Mouse (Mus musculus): ENCODE results near the gene Golph3l. TPM values are rescaled to one million over a fixed set of nuclear protein-coding genes. Genes with fewer than 3 reads are reported as not detected.
"Not testable (repeated sequence)": the region's sequence is repeated elsewhere in the genome, so short reads cannot be mapped to it uniquely, and the experiment has no call there.

Golph3l gene
- polyA plus RNA-seq, 1 experiment = 20.4 TPM

DNA sequence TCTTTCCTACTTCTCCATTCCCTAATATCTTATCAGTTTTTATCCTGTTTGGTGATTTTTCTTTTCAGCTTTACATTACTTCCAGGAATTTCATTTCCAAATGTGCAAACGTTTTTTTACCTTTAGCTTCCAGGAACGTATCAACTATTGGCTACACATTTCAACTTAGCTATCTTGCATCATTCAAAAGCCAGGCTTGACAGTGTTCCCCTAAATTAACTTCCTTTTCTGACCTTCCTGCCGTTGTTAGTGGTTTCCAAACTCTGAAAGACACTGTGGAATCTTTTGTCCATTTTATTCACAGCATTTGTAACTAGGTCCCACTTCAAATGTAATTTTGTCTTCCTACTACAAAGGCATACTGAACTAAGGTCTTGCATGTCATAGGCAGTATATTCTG lies 20.5 kb downstream of the Golph3l start:
- Histone ChIP-seq H3K27ac (replicated peaks; ENCODE audit: low read depth, low read length) (no peak overlapping the region), H3K4me3 (ENCODE audit: insufficient read depth, low read depth, low read length) (no peak overlapping the region), H3K4me1 (ENCODE audit: control insufficient read depth, insufficient read depth, insufficient read length, low read length) (no peaks in the 10 kb centered on the region)

DNA sequence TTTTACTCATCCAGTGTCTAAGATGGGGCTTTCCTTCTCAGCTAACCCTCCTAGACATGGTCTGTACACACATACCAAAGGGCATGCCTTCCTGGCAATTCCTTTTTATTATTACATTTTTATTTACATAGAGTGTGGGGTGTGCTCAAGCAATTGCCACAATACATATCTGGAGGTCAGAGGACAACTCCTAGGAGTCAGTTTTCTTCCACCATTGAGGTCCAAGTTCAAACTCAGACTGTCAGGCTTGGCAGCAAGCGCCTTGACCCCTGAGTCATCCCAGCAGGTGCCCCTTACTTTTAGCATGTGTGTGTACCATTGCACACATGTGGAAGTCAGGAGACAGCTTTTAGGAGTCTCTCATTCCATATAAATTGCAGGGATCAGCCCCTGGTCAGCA lies 25.3 kb downstream of the Golph3l start:
- Histone ChIP-seq H3K4me1 (ENCODE audit: control insufficient read depth, insufficient read depth, insufficient read length, low read length) (no peaks in the 10 kb centered on the region), H3K27ac (replicated peaks; ENCODE audit: low read depth, low read length) (no peak overlapping the region), H3K4me3 (ENCODE audit: insufficient read depth, low read depth, low read length) (no peak overlapping the region)

DNA sequence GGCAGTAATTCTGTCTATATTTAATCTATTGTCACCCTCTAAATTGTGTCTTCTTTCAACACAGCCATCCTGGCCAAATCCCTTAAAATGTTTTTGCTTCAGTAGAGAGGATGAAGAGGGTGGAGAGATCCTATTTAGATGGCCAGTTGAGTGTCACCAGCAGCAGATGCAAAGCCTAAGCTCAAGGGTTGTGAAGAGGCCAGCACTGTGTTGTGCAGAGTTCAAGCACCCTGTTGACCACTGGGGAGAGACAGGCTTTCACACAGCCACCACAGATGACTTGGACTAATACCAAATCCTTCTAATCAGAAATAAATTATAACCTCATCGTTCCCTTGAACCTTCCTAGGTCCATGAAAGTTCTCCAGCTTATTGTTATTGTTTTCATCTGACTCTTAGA lies 29.8 kb downstream of the Golph3l start:
- H3K4me1 ChIP-seq (ENCODE audit: control insufficient read depth, insufficient read depth, insufficient read length, low read length) = no peaks in the 10 kb centered on the region
- H3K27ac ChIP-seq (replicated peaks; ENCODE audit: low read depth, low read length) = no peak overlapping the region
- no peak overlapping the region for H3K4me3 ChIP-seq (ENCODE audit: insufficient read depth, low read depth, low read length)

DNA sequence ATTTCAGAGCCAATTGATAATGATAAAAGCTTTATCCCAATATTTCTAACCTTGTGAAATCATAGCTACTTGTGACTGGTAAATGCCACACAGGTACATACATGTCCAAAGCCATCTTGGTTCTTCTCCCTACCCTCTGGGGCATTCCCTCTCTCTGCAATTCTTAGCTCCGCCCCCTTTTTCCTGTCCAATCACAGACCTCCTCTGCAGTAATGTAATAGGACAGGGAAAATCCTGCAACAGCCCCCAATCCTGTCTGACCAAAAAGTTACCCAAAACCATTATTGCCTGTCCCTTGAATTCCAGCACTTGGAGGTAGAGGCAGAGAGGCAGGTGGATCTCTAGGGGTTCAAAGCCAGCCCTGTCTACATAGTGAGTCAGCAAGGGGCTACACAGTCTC lies 32.5 kb downstream of the Golph3l start:
- Histone ChIP-seq H3K4me3 (ENCODE audit: insufficient read depth, low read depth, low read length) (no peak overlapping the region), H3K4me1 (ENCODE audit: control insufficient read depth, insufficient read depth, insufficient read length, low read length) (0 out of 2 replicates have a peak, but pooled peaks cover 2% of the 10 kb centered on the region), H3K27ac (replicated peaks; ENCODE audit: low read depth, low read length) (no peak overlapping the region)

DNA sequence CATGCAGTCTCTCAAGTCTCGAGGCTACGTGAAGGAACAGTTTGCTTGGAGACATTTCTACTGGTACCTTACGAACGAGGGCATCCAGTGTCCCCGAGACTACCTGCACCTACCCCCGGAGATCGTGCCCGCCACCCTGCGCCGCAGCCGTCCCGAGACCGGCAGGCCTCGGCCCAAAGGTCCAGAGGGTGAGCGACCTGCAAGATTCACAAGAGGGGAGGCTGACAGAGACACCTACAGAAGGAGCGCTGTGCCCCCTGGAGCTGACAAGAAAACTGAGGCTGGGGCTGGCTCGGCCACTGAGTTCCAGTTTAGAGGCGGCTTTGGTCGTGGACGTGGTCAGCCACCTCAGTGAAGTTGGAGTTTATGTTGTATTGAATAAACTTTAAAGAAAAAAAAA lies 33.7 kb downstream of the Golph3l start:
- H3K4me1 ChIP-seq (ENCODE audit: control insufficient read depth, insufficient read depth, insufficient read length, low read length); H3K4me3 ChIP-seq (ENCODE audit: insufficient read depth, low read depth, low read length); H3K27ac ChIP-seq (replicated peaks; ENCODE audit: low read depth, low read length): not testable (repeated sequence)

DNA sequence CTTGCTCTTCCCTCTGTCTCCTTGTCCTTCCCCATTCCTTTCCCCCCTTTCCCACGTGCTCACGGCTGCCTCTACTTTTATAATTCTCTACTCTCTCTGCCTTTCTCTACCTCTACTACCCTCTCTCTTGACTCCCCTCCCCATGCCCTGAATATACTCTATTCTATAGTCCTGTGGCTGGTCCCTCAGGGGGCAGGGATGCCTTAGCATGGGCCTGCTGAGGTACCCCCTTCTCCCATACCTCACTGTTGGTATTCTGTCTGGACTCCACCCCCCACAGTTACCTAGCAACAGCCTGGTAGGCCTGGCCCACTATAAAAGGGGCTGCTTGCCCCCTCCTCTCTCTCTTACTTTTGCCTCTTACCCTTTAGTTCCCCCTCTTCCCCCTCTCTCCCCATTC lies 34.8 kb downstream of the Golph3l start:
- Histone ChIP-seq H3K27ac (replicated peaks; ENCODE audit: low read depth, low read length) (no peak overlapping the region), H3K4me3 (ENCODE audit: insufficient read depth, low read depth, low read length) (no peak overlapping the region), H3K4me1 (ENCODE audit: control insufficient read depth, insufficient read depth, insufficient read length, low read length) (0 out of 2 replicates have a peak, but pooled peaks cover 2% of the 10 kb centered on the region)

DNA sequence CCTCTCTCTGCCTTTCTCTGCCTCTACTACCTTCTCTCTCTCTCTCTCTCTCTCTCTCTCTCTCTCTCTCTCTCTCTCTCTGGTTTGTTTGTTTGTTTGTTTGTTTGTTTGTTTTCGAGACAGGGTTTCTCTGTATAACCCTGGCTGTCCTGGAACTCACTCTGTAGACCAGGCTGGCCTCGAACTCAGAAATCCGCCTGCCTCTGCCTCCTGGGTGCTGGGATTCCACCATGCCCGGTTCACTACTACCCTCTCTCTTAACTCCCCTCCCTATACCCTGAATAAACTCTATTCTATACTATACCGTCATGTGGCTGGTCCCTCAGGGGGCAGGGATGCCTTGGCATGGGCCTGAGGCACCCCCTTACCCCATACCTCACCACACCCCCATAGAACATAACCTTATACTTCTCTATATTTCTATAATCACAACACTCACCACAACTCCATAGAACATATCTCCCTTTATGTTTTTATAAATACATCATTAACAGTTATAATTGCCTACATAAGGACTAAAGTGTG lies 35.3 kb downstream of the Golph3l start:
- not testable (repeated sequence) for H3K4me1 ChIP-seq (ENCODE audit: control insufficient read depth, insufficient read depth, insufficient read length, low read length); H3K4me3 ChIP-seq (ENCODE audit: insufficient read depth, low read depth, low read length); H3K27ac ChIP-seq (replicated peaks; ENCODE audit: low read depth, low read length)

DNA sequence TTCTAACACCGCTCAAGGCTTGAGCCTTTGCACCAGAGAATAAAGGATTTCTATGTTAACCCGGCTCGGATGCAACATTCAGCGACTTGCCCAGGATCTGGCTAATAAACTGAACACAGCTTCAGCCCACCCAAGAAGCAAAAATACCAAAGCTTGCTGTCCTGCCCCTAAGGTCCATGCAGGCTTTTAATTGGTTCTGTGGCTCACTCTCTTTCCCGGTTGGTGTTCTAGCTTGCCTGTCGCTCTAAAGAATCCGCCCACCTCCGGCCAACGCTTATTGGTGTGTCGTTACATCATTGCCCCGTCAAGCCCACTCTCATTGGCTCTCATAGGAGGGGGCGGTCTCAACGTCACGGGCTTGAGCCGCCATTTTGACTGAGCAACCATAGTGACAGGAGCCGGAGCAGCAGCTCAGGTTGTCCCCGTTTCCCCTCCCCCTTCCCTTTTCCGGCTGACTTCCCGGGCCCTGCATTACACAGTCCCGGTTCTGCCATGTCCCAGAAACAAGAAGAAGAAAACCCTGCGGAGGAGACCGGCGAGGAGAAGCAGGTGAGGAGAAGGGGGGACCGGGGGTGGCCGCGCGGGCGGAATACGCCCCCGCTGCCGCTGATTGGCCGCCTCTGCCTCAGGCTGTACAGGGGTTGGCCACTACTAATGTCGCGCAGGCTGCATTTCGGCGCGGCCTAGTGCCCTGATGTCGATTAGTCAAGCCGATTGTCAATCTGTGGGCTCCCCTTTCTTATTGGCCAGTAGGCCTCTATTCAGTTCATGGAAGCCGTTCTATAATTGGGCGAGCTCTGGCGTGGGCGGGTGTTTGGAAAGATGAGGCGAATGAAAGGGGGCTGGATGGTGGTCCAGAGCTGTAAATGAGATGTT lies 36.1 kb downstream of the Golph3l start, which contains the start of gene Ensa:
Gene Ensa (plus strand): TSS at position 366 of the 876 bp plus-strand sequence.
- Histone ChIP-seq H3K27ac (replicated peaks; ENCODE audit: low read depth, low read length) (peak within 1 kb of the TSS; percentile 93), H3K4me3 (ENCODE audit: insufficient read depth, low read depth, low read length) (peak within 1 kb of the TSS; percentile 77), H3K4me1 (ENCODE audit: control insufficient read depth, insufficient read depth, insufficient read length, low read length) (0 out of 2 replicates have a peak, but pooled peaks cover 2% of the 10 kb centered on the region)

DNA sequence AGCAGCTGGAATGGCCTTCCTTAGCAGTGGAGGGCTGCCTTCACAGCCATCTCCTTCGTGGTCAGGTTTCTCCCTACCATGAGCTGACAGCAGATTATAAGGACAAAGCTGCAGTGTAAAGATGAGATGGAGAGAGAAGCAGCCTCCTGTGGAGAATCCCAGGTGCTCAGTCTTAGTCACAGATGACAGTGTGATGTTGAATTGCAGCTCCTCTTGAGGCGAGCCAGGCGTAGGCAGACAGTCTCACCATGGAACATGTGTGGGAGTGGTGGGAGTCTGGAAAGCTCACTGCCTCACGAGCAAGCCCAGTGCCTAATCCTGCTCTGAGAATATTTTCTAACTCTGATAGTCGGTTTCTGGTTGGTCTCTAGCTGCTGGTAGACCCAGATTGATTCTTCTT lies 39.0 kb downstream of the Golph3l start:
- Histone ChIP-seq H3K4me1 (ENCODE audit: control insufficient read depth, insufficient read depth, insufficient read length, low read length) (0 out of 2 replicates have a peak, but pooled peaks cover 2% of the 10 kb centered on the region), H3K4me3 (ENCODE audit: insufficient read depth, low read depth, low read length) (no peak overlapping the region), H3K27ac (replicated peaks; ENCODE audit: low read depth, low read length) (no peak overlapping the region)

DNA sequence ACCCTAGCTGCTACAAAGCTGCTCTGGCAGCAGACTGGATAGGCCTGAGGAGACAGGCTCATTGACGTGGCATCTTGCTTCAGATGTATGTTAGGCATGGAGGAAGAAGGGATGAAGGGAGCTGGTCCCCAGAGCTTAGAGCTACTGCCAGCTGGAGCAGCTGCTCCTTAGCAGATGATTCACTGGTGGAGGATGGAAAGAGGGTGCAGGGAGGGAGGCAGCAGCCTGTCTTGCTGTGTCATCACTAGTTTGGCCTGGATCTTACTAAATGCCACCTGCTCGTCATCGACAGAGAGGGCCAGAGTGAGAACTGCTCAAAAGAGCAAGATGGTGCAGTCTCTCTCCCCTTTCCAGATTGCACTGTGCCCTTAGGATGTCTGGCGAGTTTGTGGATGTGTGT lies 41.0 kb downstream of the Golph3l start:
- 0 out of 2 replicates have a peak, but pooled peaks cover 2% of the 10 kb centered on the region for H3K4me1 ChIP-seq (ENCODE audit: control insufficient read depth, insufficient read depth, insufficient read length, low read length)
- H3K4me3 ChIP-seq (ENCODE audit: insufficient read depth, low read depth, low read length) = no peak overlapping the region
- no peak overlapping the region for H3K27ac ChIP-seq (replicated peaks; ENCODE audit: low read depth, low read length)

DNA sequence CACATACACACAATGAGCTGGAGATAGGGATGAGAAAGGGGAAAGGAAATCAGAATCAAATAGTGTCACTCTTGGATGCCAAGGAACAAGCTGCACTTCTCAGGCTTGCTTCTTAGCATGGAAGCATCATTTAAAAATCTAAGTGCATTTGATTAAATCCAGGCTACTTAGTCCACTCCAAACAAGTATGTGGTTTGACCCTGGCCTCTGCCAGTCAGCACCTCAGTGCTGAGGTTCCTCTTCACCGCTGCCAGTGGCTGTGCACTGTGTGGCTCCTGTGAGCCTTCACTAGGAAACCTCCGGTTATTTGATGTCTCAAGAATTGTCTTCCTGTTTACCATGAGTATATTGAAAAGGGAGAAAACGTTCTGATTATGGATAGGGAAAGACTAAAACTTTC lies 42.1 kb downstream of the Golph3l start:
- Histone ChIP-seq H3K4me1 (ENCODE audit: control insufficient read depth, insufficient read depth, insufficient read length, low read length) (0 out of 2 replicates have a peak, but pooled peaks cover 2% of the 10 kb centered on the region), H3K27ac (replicated peaks; ENCODE audit: low read depth, low read length) (no peak overlapping the region), H3K4me3 (ENCODE audit: insufficient read depth, low read depth, low read length) (no peak overlapping the region)

DNA sequence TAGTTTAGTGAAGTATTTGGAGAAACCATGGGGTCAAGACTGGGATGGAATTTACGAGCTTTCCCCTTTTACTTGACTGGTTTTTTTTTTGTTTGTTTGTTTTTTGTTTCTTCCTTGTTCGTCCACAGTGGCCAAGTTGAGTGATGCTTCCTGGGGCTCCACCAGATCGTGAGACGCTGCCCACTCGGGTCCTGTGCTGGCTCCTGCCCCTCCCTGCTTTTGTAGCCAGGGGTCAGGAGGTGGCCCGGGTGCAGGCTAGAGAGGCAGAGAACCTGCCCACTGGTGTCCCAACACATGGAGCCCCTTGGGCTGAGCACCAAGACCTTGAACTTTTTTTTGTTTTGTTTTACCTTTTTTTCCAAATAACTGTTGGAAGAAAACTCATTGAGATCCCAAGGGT lies 42.6 kb downstream of the Golph3l start:
- no peak overlapping the region for H3K4me3 ChIP-seq (ENCODE audit: insufficient read depth, low read depth, low read length)
- no peaks in the 10 kb centered on the region for H3K4me1 ChIP-seq (ENCODE audit: control insufficient read depth, insufficient read depth, insufficient read length, low read length)
- no peak overlapping the region for H3K27ac ChIP-seq (replicated peaks; ENCODE audit: low read depth, low read length)

DNA sequence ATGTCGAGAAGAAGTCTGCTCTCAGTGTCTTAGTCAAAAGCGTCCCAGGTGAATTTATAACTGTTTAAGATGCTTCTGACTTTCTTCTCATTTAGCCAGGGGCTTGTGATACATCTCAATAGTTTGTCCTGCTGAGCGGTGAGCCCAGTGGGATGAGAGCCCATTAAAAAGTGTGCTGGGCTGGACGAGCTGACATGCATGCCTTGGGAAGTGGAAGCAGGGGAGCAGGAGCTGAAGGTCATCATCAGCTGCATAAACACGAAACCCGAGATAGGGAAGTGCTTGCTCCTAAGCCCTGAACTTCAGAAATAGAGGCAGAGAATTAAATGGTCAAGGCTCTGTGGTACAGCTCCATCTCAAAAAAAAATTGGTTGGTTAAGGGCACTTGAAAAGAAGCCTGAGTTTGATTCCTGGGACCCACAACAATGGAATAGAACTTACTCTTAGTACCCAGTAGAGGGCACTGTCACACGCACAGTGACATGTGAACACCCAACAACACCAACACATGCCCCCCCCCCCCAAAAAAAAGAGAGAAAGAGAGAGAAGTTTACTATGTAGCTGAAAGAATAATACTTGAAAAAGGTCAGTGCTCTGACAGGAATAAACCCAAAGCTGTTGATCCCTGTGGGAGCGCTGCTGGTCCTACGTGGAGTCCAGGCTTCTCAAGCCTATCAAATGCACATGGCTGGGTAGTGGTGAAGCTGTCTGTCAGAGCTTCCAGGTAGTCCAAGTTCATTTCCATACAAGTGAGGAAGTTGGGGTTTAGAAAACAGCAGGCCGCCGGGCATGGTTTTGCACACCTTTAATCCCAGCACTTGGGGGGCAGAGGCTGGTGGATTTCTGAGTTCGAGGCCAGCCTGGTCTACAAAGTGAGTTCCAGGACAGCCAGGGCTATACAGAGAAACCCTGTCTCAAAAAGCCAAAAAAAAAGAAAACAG lies 44.2 kb downstream of the Golph3l start:
- H3K27ac ChIP-seq (replicated peaks; ENCODE audit: low read depth, low read length) = peak overlapping the region; percentile 40
- H3K4me1 ChIP-seq (ENCODE audit: control insufficient read depth, insufficient read depth, insufficient read length, low read length) = no peaks in the 10 kb centered on the region
- no peak overlapping the region for H3K4me3 ChIP-seq (ENCODE audit: insufficient read depth, low read depth, low read length)

DNA sequence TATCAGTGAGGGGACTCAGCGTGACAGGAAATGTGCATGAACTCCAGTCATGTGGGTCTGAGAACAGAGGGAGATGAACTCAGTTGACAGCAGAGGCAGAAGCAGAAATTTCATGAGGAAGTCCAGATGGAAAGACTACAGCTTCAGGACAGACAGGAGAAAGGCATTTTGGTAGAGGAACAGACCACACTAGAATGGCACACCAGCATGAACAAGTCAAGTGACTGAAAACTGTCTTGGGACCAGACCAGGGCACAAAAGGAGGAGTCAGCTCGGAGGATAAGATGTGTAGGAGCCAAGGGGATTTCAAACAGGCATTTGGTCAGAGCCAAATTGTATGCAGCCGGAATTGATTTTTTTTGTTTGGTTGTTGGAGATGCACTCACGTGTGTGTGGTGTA lies 46.9 kb downstream of the Golph3l start:
- Histone ChIP-seq H3K27ac (replicated peaks; ENCODE audit: low read depth, low read length) (peak overlapping the region; percentile 24; the same call in 1 of the 2 replicates), H3K4me1 (ENCODE audit: control insufficient read depth, insufficient read depth, insufficient read length, low read length) (no peaks in the 10 kb centered on the region), H3K4me3 (ENCODE audit: insufficient read depth, low read depth, low read length) (no peak overlapping the region)

DNA sequence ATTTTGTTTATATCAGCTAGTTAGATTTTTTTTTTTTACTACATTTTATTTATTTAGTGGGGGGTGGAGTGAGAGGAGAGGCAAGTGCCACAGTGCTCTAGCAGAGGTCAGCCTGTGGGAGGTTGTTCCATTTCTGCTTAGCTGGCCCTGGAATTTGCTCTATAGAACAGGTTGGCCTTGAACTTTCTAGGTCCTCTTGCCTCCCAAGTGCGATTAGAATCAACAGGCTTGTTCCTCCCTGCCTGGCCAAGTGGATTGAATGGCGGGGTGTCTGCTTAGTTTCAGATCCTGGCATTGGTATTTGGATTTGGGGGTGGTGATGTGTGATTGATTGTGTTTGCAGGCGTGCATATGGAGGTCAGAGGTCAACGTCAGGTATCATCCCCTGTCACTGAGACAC lies 47.3 kb downstream of the Golph3l start:
- Histone ChIP-seq H3K27ac (replicated peaks; ENCODE audit: low read depth, low read length) (0 out of 2 replicates have a peak overlapping the region, but pooled peaks have one; percentile 24), H3K4me1 (ENCODE audit: control insufficient read depth, insufficient read depth, insufficient read length, low read length) (no peaks in the 10 kb centered on the region), H3K4me3 (ENCODE audit: insufficient read depth, low read depth, low read length) (no peak overlapping the region)

All from brown adipose tissue, adult 24 weeks (tissue).